Mouse (Mus musculus) T-cell, adult 2 months (primary cell): ENCODE measurements around the gene Il6ra.
A peak's percentile ranks its signal among the peaks of the same experiment; 100 is the strongest.

Experiments
- DNase-seq: peaks from one replicate; pipeline ENCODE4 v3.0.0; 2022; ENCODE audit warnings: low spot score

Gene Il6ra

DNA sequence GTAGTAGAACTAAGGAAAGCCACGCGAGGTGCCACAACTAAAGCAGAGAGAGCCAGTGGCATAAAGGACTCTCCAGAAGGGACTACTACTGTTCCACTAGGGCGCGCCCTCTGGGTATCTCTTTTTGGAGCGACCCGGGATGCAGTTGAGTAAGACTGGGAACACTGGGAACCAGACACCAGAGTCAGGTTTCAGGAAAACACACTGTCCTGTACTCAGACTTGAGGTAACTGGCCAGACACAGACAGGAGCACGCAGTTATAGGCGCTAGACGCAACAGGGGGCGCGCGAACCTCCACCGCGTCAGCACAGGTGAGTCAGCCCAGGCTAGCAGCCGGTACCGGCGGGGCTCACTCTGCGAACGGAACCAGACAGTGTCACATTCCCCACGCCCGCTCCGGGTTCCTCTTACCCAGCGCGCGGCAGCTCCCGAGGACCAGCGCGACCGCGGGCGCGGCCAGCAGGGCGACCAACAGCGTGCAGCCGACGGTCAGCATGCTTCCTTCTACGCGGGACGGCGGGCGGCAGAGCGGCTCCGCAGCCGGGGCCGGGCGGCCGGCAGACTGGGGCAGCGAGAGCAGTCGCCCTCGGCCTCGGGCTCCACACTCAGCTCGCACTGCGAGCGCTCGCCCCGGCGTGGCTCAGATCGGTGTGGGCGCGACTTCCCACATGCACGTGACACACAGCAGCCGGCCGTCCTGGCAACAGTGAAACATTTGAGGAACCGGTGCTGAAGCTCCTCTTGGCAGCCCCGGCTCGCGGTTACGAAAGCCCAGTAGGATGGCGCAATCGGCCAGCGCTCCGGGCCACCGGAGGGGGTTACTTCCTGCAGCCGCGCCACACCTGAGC, at the start of gene Il6ra:
Gene Il6ra, minus strand, starts transcription at position 654 of the 849 bp plus-strand sequence.
- DNase-seq: peak; percentile 79

DNA sequence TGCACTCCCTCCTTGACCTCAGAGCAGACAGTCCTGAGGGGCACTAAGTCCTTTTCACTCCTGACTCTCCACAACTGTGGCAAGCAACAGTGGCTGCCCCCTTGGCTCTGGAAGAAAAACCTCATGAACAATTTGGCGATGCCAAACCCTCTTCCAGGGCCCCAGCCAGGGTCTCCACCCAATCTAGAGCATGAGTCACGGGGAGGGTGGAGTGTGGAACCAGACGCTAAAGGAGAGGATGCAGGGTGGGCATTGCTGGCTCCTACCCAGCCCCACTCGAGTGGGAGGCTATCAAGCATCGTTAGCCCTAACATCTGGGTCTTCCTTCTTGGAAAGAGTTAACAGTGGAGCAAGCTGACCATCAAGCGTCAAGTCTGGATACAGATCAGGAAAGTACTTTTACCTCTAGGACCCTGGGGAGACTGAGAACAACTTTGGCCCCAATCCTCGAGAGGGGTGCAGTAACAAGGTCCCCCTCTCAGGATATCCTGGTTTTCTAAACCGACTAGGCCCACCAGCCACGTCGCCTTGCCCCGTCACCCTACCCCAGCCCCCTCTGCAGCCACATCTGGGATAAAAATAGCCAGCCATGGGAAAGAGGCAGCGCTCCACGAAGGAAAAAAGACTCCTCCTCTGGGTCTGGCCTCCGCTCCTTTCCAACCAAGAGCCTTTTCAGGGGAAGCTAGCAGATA, 49.2 kb upstream of the Il6ra start:
- no peak for DNase-seq

DNA sequence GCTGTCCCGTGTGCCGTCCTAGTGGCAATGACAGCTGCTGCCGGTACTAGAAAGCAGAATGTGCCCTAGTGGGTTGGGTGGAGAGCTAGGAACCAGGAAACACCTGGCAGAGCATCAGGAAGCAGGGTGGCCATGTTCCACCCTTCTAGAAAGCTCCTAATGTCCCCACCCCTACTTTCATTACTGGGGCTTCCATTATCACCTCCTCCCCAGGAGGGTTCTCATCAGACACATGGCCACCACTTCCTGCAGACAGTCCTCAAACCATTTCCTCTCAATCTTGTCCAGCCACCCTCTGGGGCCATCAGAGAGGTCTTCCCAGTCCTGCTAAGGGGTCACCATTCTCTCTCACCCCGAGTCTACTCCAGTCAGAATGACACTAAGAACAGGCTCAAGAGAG, 48.4 kb upstream of the Il6ra start:
- DNase-seq: peak; percentile 20

DNA sequence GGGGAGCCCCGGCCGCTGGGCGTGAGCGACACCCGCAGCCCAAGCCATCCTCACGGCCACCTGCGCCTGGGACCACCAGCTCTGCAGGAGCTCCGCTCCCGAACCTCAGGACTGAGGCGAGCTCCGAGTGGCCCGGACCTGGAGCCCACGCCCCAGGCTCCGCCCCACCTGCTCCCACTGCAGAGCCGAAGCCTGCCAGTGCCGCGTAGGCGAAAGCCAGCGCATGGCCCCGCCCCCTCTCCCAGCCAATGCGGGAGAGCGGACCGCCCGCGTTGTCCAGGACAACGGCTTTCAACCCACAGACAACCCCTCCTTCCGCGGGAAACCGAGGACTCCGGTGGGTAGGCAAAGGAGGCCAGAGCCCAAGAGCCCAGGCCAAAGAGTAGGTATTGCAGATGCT, 47.5 kb upstream of the Il6ra start:
- DNase-seq: peak; percentile 88

DNA sequence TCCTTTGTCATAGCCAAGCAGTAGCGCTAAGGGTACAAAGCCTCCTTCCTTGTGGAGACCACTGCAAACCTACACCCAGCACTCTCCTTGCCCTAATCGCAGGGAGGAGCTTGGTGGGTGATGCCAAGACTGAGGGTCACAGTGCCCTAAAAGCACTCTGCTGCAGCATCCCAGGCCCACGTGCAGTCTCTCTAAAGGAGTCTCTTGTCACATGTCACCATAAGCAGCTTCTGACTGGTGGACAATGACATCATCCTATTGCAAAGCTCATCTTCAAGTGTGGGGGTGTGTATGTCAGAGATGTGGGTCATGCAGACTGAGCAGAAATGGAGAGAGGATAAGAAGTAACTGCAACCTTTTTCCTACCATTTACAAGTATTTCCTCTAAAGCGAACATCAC, 46.4 kb upstream of the Il6ra start:
- DNase-seq: no peak

DNA sequence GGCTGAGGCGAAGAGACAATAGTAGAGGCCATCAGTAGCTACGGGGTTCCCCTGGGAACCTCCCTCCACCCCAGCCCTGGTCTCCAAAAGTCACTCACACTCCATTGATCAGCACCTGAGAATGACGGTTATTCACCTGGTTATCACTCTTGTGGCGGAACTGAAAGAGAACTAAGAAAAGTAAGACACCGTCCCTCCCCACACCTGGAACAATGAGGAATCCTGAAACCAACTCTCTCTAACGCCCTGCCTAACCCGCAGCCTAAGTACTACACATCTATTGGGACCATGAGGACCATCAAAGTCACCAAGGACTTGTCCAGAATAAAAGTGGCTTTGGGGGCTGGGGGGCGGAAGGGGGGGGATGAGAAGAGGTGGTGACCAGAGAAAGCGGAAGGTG, 44.9 kb upstream of the Il6ra start:
- no peak for DNase-seq

DNA sequence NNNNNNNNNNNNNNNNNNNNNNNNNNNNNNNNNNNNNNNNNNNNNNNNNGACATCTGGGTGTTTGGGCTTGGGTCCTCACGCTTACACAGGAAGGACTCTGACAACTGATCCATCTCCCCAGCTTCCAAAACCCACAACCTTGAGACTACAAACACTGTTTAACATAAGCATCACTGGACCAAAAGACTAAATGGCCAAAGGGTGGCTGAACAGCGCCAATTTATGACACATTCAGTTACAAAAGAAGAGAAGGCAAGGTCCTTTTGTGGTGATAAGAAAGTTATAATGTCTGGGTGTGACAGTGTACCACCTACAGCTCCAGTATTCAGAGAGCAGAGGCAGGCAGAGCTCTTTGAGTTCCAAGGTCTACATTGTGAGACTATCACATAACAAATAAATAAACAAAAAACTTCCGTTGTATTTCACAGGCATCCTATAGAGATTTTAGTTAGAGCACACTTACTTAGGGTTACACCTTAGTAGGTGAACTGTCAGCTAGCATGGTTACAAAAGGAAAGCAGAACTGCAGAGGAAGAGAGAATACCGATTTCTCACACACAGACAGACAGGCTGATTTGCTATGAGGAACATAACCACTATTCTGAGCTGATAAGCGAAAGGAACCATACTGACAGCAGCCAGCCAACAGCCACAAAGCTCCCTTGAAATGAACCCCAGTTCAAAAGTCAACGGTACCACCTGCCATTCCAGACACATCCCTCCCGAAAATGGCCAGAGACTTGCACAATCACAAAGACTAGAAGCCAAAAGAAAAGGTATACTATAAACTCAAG, 43.4 kb upstream of the Il6ra start:
- no peak for DNase-seq

DNA sequence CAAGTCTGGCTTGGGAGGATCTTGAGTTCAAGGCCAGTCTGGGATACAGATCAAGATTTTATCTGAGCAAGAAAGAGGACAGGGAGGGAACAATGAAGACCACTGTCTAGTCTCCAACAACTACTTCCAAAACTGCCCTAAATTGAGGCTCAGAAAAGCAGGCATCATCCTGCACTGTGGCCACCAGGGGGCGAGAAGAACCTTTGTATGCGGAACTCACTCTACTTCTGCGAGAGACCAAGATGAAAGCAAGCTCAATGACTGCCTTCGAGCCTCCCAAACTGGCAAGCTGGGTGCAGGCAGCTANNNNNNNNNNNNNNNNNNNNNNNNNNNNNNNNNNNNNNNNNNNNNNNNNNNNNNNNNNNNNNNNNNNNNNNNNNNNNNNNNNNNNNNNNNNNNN, 40.4 kb upstream of the Il6ra start:
- peak; percentile 82 for DNase-seq

DNA sequence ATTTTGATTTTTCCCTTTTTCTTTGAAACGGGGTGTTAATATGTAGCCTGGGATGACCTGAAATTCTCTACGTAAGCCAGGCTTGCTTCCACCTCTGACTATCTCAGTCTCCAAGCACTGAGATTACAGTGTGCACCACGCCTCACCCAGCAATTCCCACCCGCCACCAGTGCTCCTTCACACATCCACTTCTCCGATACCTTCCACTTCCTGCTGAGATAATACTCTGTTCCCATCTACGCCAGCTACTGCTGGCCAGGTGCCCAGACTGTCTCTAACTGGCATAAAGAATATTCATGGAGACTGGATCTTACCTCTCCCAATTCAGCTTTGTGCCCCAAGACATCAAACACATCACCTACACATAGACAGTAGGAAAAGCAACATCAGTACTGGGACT, 35.7 kb upstream of the Il6ra start:
- DNase-seq: no peak

DNA sequence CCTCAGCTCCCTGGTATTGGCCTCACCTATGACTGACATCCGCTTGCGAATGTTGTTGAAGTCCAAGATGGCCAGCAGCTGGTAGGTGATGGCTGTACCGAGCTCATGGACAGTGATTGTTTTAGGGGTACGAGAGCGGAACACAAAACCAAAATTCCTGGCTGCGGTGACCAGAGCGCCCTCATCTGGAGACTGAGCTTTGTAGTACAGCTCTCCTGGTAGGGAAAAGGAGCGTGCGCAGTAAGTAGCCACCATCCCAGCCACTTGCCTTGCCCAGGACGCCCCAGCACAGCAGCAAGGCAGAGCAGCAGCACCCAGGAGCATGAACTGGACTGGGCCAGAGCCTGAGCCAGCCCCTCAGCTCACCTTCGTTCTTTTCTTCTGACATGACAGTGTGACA, 35.0 kb upstream of the Il6ra start:
- no peak for DNase-seq

DNA sequence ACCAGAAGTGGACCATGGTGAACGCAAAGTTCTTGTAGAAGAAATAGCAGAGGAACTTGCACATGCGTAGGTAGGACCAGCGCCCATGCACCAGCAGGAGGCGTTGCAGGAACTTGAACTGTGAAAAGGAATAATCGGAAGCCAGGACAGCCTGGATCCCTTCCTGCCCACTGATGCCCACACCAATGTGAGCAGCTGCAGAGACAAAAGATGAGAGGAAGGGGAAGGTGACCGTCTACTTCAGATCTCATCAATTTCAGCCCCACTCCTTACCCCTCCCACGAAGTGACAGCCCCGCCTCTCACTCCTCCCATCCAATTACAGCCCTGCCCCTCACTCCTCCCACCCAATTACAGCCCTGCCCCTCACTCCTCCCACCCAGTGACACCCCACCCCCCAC, 32.0 kb upstream of the Il6ra start:
- no peak for DNase-seq

DNA sequence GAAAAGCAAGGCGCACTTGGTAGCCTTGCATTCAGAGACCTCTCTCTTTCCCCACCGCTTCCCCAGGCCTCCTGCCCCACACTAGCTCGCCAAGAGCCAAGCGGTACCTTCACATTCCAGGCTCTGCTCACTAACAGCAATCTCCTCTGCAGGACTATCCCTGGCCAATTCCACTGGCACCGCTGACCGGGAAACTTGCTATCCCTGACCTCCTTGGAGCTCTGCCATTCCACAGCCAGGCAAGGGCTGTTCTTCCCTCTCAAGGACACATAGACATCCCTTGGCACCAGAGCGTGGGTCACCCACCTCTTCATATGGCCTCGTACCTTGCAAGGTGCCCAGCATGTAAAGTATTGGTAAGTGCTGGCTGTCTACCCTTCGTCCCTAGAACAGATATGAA, 29.9 kb upstream of the Il6ra start:
- no peak for DNase-seq

DNA sequence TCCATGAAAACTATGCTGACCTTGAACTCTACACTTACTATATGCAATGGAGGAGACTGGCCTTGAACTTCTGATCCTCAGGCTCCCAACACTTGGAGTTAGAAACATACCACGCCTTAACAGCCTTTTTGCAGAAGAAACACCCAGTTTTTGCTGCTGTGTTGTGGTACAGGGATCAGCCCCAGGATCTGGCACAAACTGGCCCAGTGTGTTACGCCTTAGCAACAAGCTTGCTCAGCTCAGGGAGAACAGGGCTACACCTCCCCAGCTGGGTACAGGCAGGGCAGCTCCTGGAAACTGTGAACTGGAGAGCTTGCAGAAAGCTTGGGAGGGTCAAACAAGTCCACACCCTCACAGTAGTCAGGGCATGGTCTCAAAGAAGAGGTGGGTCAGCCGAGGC, 23.5 kb upstream of the Il6ra start:
- no peak for DNase-seq

DNA sequence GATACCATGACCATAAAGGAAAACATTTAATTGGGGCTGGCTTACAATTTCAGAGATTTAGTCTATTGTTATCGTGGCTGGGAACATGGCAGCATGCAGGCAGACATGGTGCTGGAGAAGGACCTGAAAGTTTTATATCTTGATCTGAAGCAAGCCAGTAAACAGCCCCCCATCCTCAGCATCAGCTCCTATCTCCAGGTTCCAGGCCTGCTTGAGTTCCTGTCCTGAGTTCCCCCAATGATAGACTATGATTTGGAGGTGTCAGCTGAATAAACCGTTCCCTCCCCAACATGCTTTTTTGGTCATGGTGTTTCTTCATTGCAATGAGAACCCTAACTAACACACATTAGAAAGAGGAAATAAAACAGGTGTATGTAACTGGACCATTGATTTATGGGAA, 19.9 kb upstream of the Il6ra start:
- DNase-seq: no peak

DNA sequence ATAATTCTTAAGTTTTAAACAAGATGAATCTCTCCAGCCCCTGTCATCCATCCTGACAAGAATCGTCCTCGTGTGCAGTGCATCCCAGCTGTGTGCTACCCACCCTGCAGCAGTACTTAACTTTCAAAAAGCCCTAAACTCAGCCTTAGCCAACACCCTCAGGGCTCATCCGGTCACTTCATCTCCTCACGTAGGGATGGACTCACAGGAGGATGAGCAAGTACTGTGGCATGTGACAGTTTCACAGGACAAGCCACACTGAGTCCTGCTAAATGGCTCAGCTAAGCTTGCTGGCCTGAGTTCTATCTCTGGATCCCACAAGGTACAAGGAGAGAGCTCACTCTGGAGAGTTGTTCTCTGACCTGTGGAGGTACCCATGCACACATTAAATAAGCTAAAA, 16.0 kb upstream of the Il6ra start:
- DNase-seq: no peak

DNA sequence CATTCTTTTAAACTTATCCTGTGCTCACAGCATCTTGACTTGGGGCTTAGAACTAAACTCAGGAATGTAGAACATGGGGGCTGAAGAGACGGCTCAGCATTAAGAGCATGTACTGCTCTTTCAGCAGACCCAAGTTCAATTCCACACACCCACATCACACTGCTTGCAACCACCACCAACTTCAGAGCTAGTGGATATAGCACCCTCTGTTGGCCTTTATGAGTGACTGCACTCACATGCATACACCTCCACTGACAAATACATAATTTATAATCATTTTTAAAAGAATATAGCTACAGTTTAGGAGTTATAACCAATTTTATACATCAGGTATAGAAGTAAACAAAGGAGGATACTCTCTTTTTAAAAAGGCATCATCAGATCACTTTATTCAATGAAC, 13.4 kb upstream of the Il6ra start:
- no peak for DNase-seq

DNA sequence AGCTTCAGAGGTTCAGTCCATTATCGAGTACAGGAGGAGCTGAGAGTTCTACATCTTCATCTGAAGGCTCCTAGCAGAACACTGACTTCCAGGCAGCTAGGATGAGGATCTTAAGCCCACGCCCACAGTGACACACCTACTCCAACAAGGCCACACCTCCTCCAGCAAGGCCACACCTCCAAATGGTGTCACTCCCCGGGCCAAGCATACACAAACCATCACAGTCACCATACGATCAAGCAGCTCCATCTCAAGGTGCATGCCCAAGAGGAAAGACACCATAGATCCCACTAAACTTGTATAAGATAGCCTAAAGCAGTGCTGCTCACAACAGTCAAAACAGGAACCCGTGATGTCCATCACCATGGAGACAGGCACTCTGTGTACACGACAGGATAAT, 7.7 kb upstream of the Il6ra start:
- no peak for DNase-seq

DNA sequence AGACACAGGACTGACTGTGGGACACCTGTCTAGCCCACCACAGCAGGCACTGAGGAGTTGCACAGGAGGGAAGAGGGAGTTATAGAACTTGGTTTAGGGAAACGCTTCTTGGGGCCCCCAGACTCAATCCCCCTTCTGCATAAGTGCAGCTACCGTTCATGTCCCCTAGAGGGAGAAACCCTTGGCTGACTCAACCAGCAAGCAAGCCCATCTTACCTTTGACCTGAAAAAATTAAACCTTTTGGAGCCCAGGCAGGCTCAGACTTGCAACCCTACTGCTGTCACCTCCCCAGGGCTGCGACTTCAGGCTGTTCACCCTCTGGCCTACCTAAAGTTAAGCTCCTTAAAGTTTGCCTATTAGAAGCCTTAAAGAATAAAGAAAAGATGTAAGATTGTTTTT, 4.4 kb upstream of the Il6ra start:
- DNase-seq: no peak

DNA sequence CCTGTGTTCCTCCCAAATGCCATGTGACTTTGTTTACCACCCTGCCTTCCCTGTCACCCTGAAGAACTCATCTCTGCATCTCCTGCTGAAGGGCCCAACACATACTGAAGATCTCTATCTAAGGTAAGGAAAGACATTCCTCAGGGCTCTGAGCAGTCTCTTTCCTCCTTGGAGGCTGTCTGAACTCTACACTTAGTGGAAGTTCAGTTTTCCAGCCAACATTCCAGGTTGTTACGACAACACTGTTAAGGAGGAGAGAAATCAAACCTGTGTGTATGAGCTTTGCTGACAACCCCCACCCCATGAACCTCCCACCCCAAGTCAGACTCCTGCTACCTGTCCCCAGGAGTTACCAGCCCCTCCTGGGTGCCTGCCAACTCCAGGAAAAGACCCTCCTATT, 3.6 kb upstream of the Il6ra start:
- DNase-seq: no peak

DNA sequence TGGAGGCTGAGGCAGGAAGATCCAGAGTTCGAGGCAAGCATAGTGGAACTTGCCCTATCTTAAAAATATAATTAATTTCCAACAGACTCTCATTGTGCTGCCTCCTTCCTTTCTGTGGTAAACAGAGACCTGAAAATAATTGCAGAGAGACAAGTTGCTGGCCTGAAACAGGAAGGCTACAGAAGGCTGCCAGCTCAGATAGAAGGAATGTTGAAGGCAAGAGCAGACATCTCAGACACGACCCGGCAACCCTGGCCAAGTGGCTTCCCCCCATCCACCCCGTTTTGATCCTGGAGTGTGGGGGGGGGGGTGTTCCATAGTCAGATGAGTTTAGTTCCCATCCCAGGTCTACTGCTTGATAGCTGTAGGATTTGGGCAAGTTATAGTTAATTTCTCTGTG, 1.7 kb upstream of the Il6ra start:
- DNase-seq: no peak

DNA sequence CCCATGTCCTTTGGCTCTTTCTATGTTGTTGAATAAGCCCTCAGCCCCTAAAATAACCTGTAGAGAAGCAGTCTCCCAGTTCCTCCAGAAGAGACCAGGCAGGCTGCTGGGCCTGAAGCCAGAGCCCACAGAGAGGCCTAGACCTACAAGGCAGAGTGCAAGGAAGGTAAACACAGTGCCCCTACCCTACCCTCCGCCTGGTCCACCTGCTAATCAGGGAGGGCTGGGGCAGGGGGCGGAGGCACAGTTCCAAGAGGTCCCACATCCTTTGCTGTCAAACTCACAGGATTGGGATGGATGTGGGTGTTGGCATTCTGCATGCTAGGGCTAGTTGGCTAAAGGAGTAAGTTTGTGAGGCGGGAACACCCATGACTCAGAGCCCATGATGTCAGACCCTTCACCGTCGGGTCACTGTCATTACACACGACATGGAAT, 871 bp downstream of the Il6ra start:
- no peak for DNase-seq

DNA sequence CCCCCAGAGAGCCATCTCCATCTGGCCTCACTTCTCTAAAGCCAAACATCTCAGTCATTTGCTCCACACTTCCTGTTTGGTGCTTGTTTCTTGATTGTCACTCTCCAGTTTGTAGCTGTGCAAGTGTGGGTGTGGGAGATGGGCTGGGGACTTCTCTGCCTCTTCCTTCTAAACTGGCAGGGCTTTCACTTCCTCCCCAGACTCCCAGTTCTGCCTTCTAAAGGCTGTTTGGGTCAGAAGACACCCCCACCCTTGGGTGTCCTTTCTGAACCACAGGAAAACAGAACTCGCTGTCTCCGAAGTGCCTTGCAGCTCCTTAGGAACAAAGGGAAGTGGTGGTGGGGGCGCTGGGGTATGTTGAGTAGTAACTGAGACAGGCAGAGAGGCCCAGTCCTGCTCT, 1.8 kb downstream of the Il6ra start:
- peak; percentile 46 for DNase-seq
